Mouse (Mus musculus) midbrain, embryonic 16.5 days (tissue): ENCODE measurements around the gene Gm37240. TPM values are rescaled to one million over a fixed set of nuclear protein-coding genes. Genes with fewer than 3 reads are reported as not detected.

ENCODE experiments used
- ATAC-seq: fragments of 200-750 bp; cut with Nextera tagmentation; 2 replicates; pipeline ENCODE4 v1.8.0; 2017; ENCODE audit warnings: moderate TSS enrichment
- H3K27ac ChIP-seq: fragments of 300-500 bp; sonication (generic); 2 replicates; pipeline ENCODE4 v1.5.1; 2014; ENCODE audit warnings: mild to moderate bottlenecking, low read length, mixed read lengths
- H3K27me3 ChIP-seq: fragments of 300-500 bp; sonication (generic); 2 replicates; pipeline ENCODE4 v1.6.1; 2014; ENCODE audit warnings: low read depth, low read length, mixed read lengths; ENCODE audit not compliant: control insufficient read depth, insufficient read depth
- H3K36me3 ChIP-seq: fragments of 300-500 bp; sonication (generic); 2 replicates; pipeline ENCODE4 v1.6.1; 2014; ENCODE audit warnings: mild to moderate bottlenecking, low read length, moderate library complexity, mixed read lengths; ENCODE audit not compliant: control insufficient read depth, insufficient read depth
- H3K4me1 ChIP-seq: fragments of 300-500 bp; sonication (generic); 2 replicates; pipeline ENCODE4 v1.6.1; 2014; ENCODE audit warnings: mild to moderate bottlenecking, low read length, mixed read lengths; ENCODE audit not compliant: control insufficient read depth, insufficient read depth
- H3K4me2 ChIP-seq: fragments of 300-500 bp; sonication (generic); 2 replicates; pipeline ENCODE4 v1.6.1; 2014; ENCODE audit warnings: mild to moderate bottlenecking, low read length, mixed read lengths
- H3K4me3 ChIP-seq: fragments of 300-500 bp; sonication (generic); 2 replicates; pipeline ENCODE4 v1.5.1; 2014; ENCODE audit warnings: low read depth, mild to moderate bottlenecking, low read length, moderate library complexity, mixed read lengths
- H3K9ac ChIP-seq: fragments of 300-500 bp; sonication (generic); 2 replicates; pipeline ENCODE4 v1.6.1; 2014; ENCODE audit warnings: low read depth, low read length, mixed read lengths
- H3K9me3 ChIP-seq: fragments of 300-500 bp; sonication (generic); replicated peaks from 2 replicates; pipeline ENCODE4 v1.6.1; 2014; ENCODE audit warnings: mild to moderate bottlenecking, low read length, mixed read lengths; ENCODE audit not compliant: control insufficient read depth, poor library complexity, severe bottlenecking
- WGBS: fragments of 180-500 bp; shearing (Covaris S2); extraction: QIAGEN DNeasy Blood & Tissue Kit; methylation state at CpG from one replicate; pipeline ENCODE4 v1.1.7; 2014; 5-methylcytosine and 5-hydroxymethylcytosine counted together
- polyA plus RNA-seq: library from polyadenylated mRNA; unstranded; fragments of >200 nt; fragmentation: Nextera tagmentation; extraction: Ambion mirVana; gene quantifications from 2 replicates; pipeline ENCODE4 v1.2.1, GENCODE M21; 2015

Gene Gm37240
- polyA plus RNA-seq, 1 experiment from 2014 or later = 0.26 TPM

DNA sequence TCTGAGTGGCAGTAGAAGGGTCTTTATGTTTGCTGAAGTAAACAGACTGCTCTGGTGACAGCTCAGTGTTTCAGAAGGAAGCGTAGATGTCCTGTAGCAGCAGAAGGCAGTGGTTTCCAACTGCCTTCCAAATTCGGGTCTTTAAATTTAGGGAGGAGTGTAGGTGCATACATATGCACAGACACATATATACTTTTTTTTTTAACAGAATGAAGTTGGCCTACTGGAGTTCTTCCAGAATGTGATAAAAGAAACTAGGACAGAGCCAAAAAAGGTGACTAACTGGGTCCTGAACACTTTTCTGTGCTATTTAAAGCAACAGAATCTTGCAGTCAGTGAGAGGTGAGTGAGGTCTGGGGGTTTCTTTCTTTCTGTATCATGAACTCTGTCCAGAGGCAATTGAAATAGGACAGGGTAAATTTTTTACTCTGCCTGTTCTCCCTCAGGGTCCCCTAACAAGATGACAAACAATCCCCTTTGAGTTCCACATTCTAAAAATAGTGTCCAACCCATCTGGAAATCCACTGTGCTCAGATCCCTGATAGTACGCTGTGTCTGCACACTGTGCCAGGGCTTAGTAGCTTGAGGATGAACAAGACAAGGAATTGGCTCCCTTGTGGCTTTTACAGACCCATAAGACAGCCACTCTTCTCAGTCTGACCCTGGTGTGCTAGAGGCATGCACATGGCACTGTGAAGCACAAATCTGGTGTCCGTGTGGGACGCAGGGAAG, 250.4 kb downstream of the Gm37240 start:
- Histone ChIP-seq H3K4me1 (no peaks in the 10 kb centered on the region), H3K4me2 (no peak overlapping the region), H3K36me3 (no peaks in the 10 kb centered on the region; the same call in 1 of the 2 replicates), H3K27me3 (no peaks in the 10 kb centered on the region), H3K9ac (no peak overlapping the region), H3K9me3 (no peaks in the 10 kb centered on the region), H3K4me3 (no peak overlapping the region), H3K27ac (peak overlapping the region; percentile 14; the same call in 1 of the 2 replicates)
- WGBS = 94% methylated on average over 5 of the region's 5 CpGs
- no peak for ATAC-seq

DNA sequence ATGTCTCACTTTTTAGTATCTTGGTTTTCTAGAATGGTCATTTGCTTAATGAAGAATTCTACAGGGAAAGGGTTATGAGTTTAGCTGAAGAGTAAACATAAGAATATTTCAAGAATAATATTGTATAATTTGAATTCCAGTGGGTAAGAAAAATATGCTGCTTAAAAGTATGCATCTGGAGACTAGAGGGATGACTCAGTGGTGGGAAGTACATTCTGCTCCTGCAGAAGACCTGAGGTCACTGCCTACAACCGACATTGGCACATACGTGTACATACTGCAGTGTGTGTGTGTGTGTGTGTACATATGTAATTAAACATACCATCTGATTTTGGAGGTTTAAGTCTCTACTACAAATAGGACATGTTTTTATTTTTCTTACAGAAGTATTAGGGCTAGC, 251.7 kb downstream of the Gm37240 start:
- no peaks in the 10 kb centered on the region; the same call in 1 of the 2 replicates for H3K36me3 ChIP-seq
- H3K9me3 ChIP-seq = no peaks in the 10 kb centered on the region
- H3K27ac ChIP-seq = no peak overlapping the region
- H3K9ac ChIP-seq = no peak overlapping the region
- no peak overlapping the region for H3K4me2 ChIP-seq
- no peak overlapping the region for H3K4me3 ChIP-seq
- WGBS = 94% methylated on average over 2 of the region's 2 CpGs
- no peaks in the 10 kb centered on the region for H3K4me1 ChIP-seq
- ATAC-seq = no peak
- no peaks in the 10 kb centered on the region for H3K27me3 ChIP-seq

DNA sequence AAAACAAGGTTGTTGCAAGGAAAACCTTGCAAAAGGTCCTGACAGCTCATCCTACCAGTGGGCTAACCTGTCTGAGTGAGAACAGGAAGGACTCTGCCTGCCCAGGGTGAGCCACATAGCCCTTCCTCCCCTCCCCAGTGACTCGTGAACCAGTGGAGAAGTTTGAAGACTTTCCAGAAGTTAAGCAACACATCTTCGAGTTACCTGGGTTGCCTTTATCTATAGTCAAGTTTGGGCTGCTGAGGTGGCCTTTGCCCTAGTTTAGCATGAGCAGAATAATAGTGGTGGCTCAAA, 252.2 kb downstream of the Gm37240 start:
- ATAC-seq = no peak
- no peaks in the 10 kb centered on the region for H3K4me1 ChIP-seq
- H3K9ac ChIP-seq = no peak overlapping the region
- H3K4me3 ChIP-seq = no peak overlapping the region
- H3K4me2 ChIP-seq = no peak overlapping the region
- H3K27me3 ChIP-seq = no peaks in the 10 kb centered on the region
- no peak overlapping the region for H3K27ac ChIP-seq
- WGBS = 86% methylated on average over 2 of the region's 2 CpGs
- H3K36me3 ChIP-seq = no peaks in the 10 kb centered on the region; the same call in 1 of the 2 replicates
- H3K9me3 ChIP-seq = no peaks in the 10 kb centered on the region

DNA sequence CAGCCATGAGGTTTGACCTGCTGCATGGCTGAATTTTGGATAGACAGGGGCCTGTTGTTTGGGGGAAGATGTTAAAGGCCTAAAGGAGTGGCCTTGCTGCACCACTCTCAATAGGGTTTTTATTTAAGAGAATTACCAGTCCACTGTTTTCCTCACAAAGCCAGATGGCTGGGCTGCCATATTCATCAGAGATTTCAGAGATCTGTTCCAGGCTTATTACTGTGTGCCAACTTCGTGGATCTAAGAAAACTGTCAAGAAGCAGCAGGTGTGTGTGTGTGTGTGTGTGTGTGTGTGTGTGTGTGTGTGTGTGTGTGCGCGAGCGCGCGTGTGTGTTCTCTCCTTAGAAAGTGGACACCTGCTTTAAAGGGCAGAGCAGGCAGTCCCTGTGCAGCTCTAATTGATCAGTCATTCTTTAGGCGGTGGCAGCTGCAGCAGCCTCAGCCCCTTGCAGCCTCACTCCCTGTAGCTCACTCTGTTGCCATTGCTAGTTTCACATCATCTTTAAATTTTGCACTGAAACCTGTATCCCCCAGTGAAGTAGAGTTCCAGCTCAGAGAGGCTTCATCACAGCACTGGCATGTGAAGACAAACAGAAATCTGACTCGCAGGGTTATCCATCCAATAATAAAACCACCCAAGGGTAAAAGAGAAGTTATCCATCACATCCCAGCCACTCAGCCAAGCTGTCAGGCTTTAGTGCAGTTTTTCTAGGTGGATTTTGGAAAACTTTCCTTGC, 252.8 kb downstream of the Gm37240 start:
- no peak overlapping the region for H3K4me3 ChIP-seq
- H3K27me3 ChIP-seq = no peaks in the 10 kb centered on the region
- H3K4me1 ChIP-seq = no peaks in the 10 kb centered on the region
- 73% methylated on average over 8 of the region's 8 CpGs for WGBS
- no peaks in the 10 kb centered on the region; the same call in 1 of the 2 replicates for H3K36me3 ChIP-seq
- no peaks in the 10 kb centered on the region for H3K9me3 ChIP-seq
- no peak for ATAC-seq
- H3K27ac ChIP-seq = no peak overlapping the region
- H3K4me2 ChIP-seq = no peak overlapping the region
- H3K9ac ChIP-seq = no peak overlapping the region

DNA sequence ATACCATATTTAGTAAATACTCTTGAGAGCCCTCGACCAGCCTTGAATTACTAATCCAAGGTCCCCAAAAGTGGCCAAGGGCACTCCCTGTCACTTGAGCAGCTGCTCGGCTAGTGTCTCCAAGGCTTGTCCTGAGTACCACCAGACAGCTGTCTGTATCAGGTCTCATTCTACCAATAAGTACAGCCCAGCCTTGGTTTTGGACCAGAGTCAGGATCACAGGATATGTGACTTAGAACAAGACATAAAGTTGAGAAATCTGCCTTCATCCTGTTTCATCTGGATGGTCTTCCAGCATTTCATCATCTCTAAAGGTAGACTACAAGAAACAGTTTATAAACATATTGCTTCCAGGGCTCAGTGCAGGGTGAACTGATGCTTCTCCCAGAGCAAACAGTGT, 253.6 kb downstream of the Gm37240 start:
- no peak overlapping the region for H3K9ac ChIP-seq
- ATAC-seq = no peak
- WGBS = 96% methylated on average over 2 of the region's 2 CpGs
- no peak overlapping the region for H3K4me2 ChIP-seq
- H3K36me3 ChIP-seq = no peaks in the 10 kb centered on the region
- H3K27ac ChIP-seq = no peak overlapping the region
- H3K4me1 ChIP-seq = no peaks in the 10 kb centered on the region
- no peak overlapping the region for H3K4me3 ChIP-seq
- no peaks in the 10 kb centered on the region for H3K27me3 ChIP-seq
- H3K9me3 ChIP-seq = no peaks in the 10 kb centered on the region

DNA sequence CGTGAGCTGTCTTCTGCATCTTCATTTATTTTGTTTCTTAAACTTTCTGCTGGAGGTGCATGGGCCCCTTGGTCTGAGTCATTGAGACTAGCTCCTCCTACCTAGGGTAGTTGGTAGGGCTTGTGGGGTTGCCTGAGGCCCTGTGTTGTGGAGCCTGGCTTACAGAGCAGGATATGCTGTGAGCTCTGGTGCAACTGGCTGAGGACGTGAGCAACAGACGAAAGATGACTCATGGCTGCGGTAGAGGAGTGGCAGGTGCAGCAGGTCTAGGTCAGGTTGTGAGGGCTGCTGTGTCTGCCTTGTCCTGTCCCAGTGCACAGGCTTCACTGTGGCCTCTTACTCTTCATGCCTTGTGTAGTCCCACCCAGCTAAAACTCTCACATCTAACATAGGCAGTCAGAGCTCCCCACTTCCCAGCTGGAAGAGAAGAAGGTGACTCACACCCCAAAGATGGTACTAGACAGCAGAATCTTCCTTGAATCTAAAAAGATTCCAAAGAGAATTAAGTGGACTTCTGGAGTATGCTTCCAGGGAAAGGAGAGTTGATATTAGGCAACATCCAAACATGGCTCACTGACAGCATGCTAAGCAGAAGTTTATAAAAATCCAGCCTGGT, 257.3 kb downstream of the Gm37240 start:
- no peak overlapping the region for H3K9ac ChIP-seq
- no peak for ATAC-seq
- 93% methylated on average over 4 of the region's 4 CpGs for WGBS
- H3K4me1 ChIP-seq = no peaks in the 10 kb centered on the region
- H3K36me3 ChIP-seq = no peaks in the 10 kb centered on the region
- no peaks in the 10 kb centered on the region for H3K9me3 ChIP-seq
- H3K27ac ChIP-seq = no peak overlapping the region
- H3K27me3 ChIP-seq = no peaks in the 10 kb centered on the region
- H3K4me3 ChIP-seq = no peak overlapping the region
- H3K4me2 ChIP-seq = no peak overlapping the region

DNA sequence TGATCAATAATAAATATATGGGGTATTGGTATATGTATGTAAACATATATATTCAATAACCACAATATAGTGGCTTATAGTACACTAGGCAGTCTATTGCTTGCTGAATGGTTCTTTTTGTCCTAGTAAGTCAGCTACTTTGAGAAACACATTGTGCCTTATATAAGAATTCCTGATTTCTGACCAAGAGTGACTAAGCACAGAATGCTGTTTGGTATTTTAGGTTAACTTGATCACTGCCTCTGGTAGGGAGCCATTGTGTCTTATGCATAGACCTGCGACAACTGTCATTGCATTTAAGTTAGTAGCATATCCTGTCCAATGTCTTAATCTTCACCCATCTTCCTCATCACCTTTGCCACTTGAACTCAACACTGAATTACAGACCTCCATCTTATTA, 267.6 kb downstream of the Gm37240 start:
- Histone ChIP-seq H3K9ac (no peak overlapping the region), H3K36me3 (no peaks in the 10 kb centered on the region), H3K27ac (no peak overlapping the region), H3K9me3 (no peaks in the 10 kb centered on the region), H3K27me3 (no peaks in the 10 kb centered on the region), H3K4me3 (no peak overlapping the region), H3K4me1 (no peaks in the 10 kb centered on the region), H3K4me2 (no peak overlapping the region)
- WGBS = 100% methylated on average over 1 of the region's 1 CpGs
- no peak for ATAC-seq

DNA sequence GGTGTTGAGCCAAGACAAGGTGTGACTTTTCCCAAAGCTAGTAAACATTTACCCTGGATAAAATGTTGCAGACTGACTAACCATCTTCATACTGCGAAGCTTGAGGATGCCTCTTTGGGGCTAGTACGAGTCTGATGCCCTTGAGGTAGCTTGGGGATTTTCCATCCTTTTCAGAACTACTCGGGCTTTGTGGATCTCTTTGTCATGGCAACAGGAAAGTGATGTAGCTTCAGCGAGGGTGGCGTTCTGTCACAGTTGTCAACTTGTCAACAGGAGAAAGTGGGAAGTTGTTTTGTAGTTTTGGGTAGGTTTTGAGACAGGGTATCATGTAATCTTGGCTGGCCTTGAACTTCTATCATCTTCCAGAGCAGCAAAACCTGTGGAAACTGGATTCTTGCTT, 268.0 kb downstream of the Gm37240 start:
- Histone ChIP-seq H3K9ac (no peak overlapping the region), H3K4me1 (no peaks in the 10 kb centered on the region), H3K36me3 (no peaks in the 10 kb centered on the region), H3K4me3 (no peak overlapping the region), H3K27ac (no peak overlapping the region), H3K4me2 (no peak overlapping the region), H3K9me3 (no peaks in the 10 kb centered on the region), H3K27me3 (no peaks in the 10 kb centered on the region)
- 83% methylated on average over 5 of the region's 5 CpGs for WGBS
- no peak for ATAC-seq

DNA sequence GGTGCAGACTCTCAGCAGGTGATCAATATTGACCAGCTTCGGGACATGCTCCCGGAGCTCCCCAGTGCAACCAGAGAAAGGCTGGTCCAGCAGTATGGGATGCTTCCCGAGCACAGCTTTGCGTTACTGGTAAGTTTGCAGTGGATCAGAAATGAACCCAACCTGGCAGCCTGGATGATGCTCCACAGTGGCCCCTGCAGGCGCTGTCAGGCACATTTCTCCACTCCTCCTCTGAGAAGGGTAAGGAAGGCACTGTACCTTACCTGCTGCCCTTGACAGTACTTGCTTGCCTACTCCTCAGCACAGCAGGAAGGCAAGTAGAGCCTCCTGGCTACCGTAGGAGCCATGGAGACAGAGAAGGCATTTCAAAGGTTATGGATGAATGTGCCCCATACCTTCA, 268.4 kb downstream of the Gm37240 start:
- H3K36me3 ChIP-seq = no peaks in the 10 kb centered on the region
- no peak overlapping the region for H3K27ac ChIP-seq
- H3K9me3 ChIP-seq = no peaks in the 10 kb centered on the region
- no peak overlapping the region for H3K4me2 ChIP-seq
- H3K9ac ChIP-seq = no peak overlapping the region
- no peak for ATAC-seq
- WGBS = 80% methylated on average over 6 of the region's 6 CpGs
- no peak overlapping the region for H3K4me3 ChIP-seq
- H3K27me3 ChIP-seq = no peaks in the 10 kb centered on the region
- H3K4me1 ChIP-seq = no peaks in the 10 kb centered on the region
